Mouse (Mus musculus) lung, adult 2 months (tissue): ENCODE measurements around the gene Uqcc2. TPM values are rescaled to one million over a fixed set of nuclear protein-coding genes. Genes with fewer than 3 reads are reported as not detected.

Source experiments
- DNase-seq: peaks from one replicate; pipeline ENCODE4 v3.0.0; 2022
- H3K4me1 ChIP-seq: fragments of 200-500 bp; 2 replicates; pipeline ENCODE4 v1.6.1; 2011; ENCODE audit warnings: low read length; ENCODE audit not compliant: control insufficient read depth, insufficient read depth
- H3K4me3 ChIP-seq: fragments of 200-500 bp; replicated peaks from 2 replicates; pipeline ENCODE3; 2011; ENCODE audit warnings: low read depth, mild to moderate bottlenecking, control low read depth, low read length; ENCODE audit errors: extremely low read depth
- CTCF ChIP-seq: fragments of 200-500 bp; IDR thresholded peaks from 2 replicates; pipeline ENCODE4 v1.5.1; 2011; ENCODE audit warnings: mild to moderate bottlenecking, low read length, control low read depth; ENCODE audit not compliant: insufficient read depth
- POLR2A ChIP-seq: fragments of 200-500 bp; IDR thresholded peaks from 2 replicates; pipeline ENCODE4 v1.6.1; 2011; ENCODE audit warnings: low read depth, mild to moderate bottlenecking, control low read depth, low read length, borderline replicate concordance; ENCODE audit errors: extremely low read depth
- WGBS: fragments of 180-500 bp; shearing (Covaris S2); methylation state at CpG from one replicate; pipeline ENCODE4 v1.1.7; 2018; 5-methylcytosine and 5-hydroxymethylcytosine counted together
- polyA plus RNA-seq: library from polyadenylated mRNA; depleted of rRNA; stranded (reverse); fragments of >200 nt; gene quantifications from 2 replicates; pipeline ENCODE4 v1.2.3, GENCODE M21; 2012

The Uqcc2 gene
- polyA plus RNA-seq, 1 experiment, result 80.0 TPM

DNA sequence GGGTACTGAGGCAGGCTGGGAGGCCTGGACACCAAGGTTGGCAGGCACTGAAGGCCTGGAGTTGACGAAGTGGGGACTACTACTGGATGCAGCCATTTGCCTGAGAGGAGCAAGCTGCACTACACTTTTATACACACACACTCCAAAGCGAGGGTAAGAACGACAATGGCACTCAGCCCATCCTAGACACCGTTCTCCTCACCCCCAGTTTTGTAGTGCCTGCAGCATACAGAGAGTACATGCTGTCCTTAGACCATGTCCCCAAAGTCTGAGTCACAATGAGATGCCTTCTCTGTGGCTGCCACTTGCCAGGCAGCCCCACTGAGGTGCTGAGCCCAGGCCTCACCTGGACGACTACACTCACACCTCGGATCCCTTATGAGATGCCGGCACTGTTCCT lies 3.9 kb downstream of the Uqcc2 start:
- H3K4me1 ChIP-seq, result peaks cover 3% of the 10 kb centered on the region
- no peak for DNase-seq
- no peak for TF ChIP-seq CTCF
- no peak for TF ChIP-seq POLR2A
- WGBS, result 64% methylated on average over 7 of the region's 7 CpGs
- no peak overlapping the region for H3K4me3 ChIP-seq

DNA sequence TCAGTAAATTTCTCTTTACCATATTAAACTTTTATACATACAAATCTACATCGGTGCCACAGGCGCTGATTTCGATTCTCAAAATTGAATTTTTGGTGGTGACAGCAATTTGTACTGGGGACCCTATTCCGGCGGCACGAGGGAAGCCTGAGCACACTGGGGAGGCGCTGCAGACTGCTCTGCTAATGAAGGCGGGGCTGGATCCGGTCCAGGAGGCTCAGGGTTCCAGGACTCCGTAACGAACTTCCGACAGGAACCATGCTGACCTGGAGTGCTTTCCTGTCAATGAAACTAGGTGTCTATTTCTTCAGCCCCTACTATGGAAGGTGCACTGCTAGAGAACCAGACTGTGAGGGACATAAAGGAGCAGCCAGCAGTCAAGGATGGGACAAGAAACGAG lies 4.4 kb downstream of the Uqcc2 start:
- WGBS, result 62% methylated on average over 13 of the region's 13 CpGs
- DNase-seq, result no peak
- no peak for TF ChIP-seq CTCF
- TF ChIP-seq POLR2A, result no peak
- peaks cover 3% of the 10 kb centered on the region for H3K4me1 ChIP-seq
- no peak overlapping the region for H3K4me3 ChIP-seq

DNA sequence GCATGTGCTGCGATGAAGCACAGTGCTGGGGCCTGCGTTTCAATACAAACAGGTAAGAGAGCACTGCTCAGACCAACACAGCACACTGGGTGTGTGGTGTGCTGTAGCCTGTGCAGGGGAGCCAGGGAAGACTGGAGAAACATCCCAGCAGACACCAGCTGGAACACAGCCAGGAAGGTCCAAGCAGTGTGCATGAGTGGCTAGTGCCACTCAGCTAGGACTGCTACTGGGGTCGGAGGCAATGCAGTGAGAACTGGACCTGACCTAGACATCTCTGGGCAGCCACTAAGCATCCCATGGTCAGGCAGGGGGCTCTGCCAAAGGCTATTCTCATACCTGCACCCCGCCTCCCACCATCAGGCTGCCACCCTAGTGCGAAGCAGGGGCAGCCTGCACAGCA lies 5.5 kb downstream of the Uqcc2 start:
- WGBS, result 87% methylated on average over 5 of the region's 5 CpGs
- TF ChIP-seq POLR2A (no peak), CTCF (no peak)
- no peak for DNase-seq
- no peak overlapping the region for H3K4me3 ChIP-seq
- peaks cover under 1% of the 10 kb centered on the region for H3K4me1 ChIP-seq

DNA sequence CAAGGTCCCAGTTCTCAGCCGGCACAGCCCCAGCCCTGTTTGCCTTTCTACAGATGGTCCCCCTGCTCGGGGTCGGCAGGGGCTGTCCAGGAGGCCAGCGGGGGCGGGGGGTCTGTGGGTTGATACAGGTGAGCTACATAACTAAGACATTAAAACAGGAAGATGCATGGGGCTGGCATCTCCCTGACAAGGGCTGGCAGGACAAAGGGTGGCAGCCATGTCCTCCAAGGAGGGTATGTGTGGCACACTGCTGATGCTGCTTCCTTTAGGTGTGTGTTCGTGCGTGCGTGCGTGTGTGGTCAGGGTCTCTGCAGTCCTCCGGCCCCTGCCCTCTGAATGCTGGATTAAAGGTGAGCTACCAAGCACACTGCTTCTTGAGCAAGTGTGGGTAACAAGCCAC lies 6.7 kb downstream of the Uqcc2 start:
- DNase-seq, result no peak
- TF ChIP-seq CTCF (no peak), POLR2A (no peak)
- Histone ChIP-seq H3K4me3 (no peak overlapping the region), H3K4me1 (no peaks in the 10 kb centered on the region; the same call in 1 of the 2 replicates)
- WGBS, result 79% methylated on average over 10 of the region's 10 CpGs

DNA sequence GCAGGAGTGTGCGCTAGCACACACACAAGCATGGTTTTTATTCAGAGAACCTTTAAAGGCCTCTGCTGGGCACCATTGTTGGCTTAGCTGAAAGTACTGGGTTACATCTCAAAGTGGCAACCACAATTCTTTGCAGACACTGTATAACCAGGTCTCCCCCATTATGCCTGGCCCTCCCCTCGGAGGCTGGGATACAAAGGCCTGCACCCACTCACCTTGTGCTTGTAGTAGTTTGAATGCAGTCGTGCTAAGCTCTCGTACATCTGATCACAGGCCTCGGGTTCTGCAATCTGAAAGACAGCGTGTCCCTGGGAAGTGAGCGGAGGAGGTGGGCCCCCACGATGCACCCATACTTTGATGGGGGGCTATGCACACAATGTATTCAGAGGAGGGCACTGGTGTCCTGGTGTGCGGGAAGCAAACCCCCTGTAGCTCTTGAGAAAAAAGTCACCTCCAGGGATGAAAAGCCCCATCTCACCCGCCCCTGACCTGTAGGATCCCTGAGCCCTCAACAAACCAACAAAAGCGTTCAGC lies 8.0 kb downstream of the Uqcc2 start:
- TF ChIP-seq CTCF (no peak), POLR2A (no peak)
- 92% methylated on average over 11 of the region's 11 CpGs for whole genome bisulfite sequencing

DNA sequence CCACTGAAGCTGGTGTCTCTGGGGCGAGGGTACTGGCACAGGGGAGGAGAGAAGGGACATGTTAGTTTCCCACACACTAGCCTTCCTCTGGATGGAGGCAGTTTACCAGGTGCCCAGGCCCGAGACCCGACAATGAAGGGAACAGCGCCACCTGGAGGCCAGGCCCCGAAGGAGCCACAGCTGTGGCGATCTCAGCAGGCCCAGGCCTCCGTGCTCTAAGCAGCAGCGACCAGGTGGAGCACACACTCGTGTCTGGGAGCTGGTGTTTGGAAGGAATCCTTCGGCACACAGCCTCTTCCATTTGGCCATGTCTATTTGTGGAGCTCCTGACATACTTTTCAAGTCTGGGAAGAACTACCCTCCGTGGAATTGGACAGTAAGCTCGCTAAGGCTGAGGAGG lies 8.5 kb downstream of the Uqcc2 start:
- 36% methylated on average over 12 of the region's 12 CpGs for WGBS

More for the DNA sequence above, 8.0 kb downstream of the Uqcc2 start:
- Histone ChIP-seq H3K4me1 (peaks cover 3% of the 10 kb centered on the region), H3K4me3 (no peak overlapping the region)
- no peak for DNase-seq

DNA sequence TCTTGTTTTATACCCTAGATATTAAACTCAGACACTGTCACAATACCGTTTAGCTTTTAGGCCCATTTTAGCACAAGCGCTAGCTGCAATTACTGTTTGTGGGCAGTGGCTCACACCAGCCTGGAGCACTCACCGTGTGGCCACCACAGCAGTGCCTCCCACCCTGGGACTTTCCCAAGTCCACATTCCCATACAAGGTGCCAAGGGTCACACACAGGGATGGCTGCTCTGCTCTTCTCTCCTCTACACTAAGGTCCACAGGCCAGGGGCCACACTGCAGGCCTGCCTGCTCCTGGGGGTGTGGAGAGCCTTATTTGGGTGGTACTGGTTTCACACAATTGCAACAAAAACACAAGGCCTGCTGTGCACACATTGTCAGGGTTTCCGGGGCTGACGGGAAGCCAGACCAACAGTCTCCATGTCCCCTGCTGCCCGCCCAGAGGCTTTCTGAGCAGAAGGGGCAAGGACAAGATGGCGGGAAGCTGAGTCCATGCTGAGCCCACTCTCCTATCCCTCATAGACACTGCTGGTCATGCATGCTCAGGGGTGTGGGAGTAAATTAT lies 9.8 kb downstream of the Uqcc2 start:
- Histone ChIP-seq H3K4me1 (peaks cover 3% of the 10 kb centered on the region; the same call in 1 of the 2 replicates), H3K4me3 (no peak overlapping the region)
- TF ChIP-seq POLR2A (no peak), CTCF (no peak)
- WGBS, result 71% methylated on average over 7 of the region's 7 CpGs
- DNase-seq, result no peak

More for the DNA sequence above, 8.5 kb downstream of the Uqcc2 start:
- peaks cover 3% of the 10 kb centered on the region for H3K4me1 ChIP-seq
- no peak overlapping the region for H3K4me3 ChIP-seq
- TF ChIP-seq POLR2A, result no peak
- peak; percentile 78 for TF ChIP-seq CTCF
- peak; percentile 74 for DNase-seq

DNA sequence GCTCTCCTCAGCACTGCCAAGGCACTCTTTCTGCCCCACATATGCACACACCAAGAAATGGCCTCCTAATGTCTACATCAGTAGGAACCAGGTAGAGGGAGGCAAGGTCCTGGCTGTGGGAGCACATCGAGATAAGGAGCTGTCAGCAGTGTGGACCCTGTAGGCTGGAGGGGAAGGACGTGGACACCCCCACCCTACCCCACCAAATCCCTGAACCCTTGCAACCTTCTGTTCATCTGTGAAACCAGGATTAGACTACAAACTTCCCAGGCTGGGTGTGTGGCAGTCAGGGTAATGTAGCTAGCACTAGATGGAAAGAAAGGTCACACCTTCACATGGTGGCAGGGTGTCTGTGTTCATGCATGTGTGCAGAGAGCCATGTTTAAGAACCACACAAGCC lies 10.6 kb downstream of the Uqcc2 start:
- 80% methylated on average over 2 of the region's 2 CpGs for WGBS
- DNase-seq, result no peak
- no peak overlapping the region for H3K4me3 ChIP-seq

DNA sequence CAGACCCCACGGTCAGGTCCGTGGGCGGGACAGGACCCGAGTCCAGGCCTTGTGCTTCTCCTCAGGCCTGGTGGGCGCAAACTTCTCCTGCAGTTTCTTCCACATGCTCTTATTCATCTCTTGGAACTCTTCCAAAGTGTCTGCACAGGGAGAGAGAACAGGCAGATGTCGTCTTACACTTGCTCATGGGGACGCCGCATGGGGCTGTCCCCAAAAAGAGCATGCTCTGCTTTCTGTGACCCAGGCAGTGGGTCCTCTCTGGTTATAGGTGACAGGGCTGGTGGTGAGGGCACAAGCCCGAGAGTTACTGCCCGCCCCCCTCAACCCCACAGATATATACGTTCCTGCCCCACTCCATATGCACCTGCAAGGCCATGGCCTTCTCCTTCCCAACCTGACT lies 11.0 kb downstream of the Uqcc2 start:
- Histone ChIP-seq H3K4me3 (no peak overlapping the region), H3K4me1 (peaks cover 3% of the 10 kb centered on the region; the same call in 1 of the 2 replicates)
- 86% methylated on average over 11 of the region's 11 CpGs for WGBS
- DNase-seq, result no peak
- TF ChIP-seq POLR2A (no peak), CTCF (no peak)

More for the DNA sequence above, 10.6 kb downstream of the Uqcc2 start:
- TF ChIP-seq POLR2A (no peak), CTCF (no peak)
- H3K4me1 ChIP-seq, result peaks cover 3% of the 10 kb centered on the region; the same call in 1 of the 2 replicates

DNA sequence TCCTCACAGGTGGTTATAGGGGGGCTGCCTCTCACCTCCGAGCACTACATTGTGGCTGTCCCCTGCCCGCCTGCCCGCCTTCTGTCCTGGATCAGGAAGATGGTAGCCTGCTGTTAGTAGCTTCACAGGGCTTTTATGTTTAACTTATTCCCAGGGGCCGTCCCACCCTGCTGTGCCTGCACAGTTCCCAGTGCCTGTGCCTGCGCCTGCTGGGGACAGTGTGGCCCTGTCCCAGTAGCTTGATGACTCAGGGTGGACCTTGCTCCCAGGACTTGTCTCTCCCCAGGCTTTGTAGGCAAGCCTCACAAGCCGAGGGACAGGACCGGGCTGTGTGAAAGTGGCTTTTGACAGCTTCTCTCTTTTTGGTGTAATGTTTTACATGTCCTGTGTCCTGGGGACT lies 11.9 kb downstream of the Uqcc2 start:
- no peak for DNase-seq
- H3K4me3 ChIP-seq, result no peak overlapping the region
- H3K4me1 ChIP-seq, result peaks cover 3% of the 10 kb centered on the region; the same call in 1 of the 2 replicates
- no peak for TF ChIP-seq POLR2A
- no peak for TF ChIP-seq CTCF
- WGBS, result 93% methylated on average over 7 of the region's 7 CpGs
